Mouse (Mus musculus): ENCODE measurements at regions not wholly inside any gene's neighbourhood (a gene's known extent, or its start where the extent isn't known, plus 50 kb on each side); places are given as distances from the start of the nearest gene placed in this dataset.

DNA sequence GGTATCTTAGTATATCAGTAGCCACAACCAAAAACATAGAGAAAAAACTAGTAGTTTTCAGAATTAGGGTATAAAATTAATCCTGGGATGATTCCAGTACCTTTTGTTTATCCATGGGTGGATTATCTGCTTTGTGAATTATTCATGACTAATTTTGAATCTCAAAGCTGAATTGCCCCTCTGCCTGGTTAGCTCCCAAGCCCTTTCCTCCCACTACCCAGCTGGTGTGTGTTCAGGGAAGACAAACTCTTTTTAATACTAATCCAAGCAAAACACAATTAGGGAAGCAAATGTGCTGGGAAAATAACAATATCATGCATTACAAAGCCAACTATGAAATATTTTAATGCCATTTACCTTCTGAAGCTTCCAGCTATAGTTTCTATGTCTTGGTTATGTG, 347.4 kb downstream of the Gm43517 start:
- no peak overlapping the region for H3K27ac ChIP-seq (ENCODE audit: low read depth, low read length)
- no peaks in the 10 kb centered on the region for H3K4me1 ChIP-seq (replicated peaks; ENCODE audit: control insufficient read depth, insufficient read depth, low read length)
- H3K4me2 ChIP-seq (ENCODE audit: low read depth, low read length, severe bottlenecking), result no peak overlapping the region
- no peaks in the 10 kb centered on the region for H3K9me3 ChIP-seq (ENCODE audit: control insufficient read depth, low read length)
- ATAC-seq (replicated peaks; ENCODE audit: low FRiP score) (no peak), DNase-seq (ENCODE audit: low spot score) (no peak)
- no peaks in the 10 kb centered on the region for H3K27me3 ChIP-seq (ENCODE audit: control insufficient read depth, insufficient read depth, low read length)
- H3K36me3 ChIP-seq (ENCODE audit: control insufficient read depth, insufficient read depth, low read length), result no peaks in the 10 kb centered on the region
- no peak overlapping the region for H3K9ac ChIP-seq (ENCODE audit: low read length)
- H3K4me3 ChIP-seq (ENCODE audit: low read depth, low read length), result no peak overlapping the region

DNA sequence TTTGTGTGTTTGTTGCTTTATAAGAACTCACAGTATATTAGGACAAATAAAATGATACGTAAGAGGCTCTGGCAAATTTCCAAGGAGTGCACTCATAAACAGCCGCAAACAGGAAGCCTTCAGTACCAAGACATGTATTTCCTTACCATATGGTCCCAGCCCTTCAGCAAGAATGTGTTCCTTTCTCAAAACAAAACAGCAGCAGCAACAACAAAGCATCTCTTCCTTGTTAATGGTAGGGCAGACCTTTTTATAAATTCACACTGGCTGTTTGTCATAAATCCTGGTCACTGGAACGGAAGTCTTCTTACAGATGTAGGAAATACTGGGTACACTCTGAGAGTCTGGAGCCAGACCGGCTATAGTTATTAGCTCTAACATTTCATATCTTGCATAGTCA, 352.1 kb downstream of the Gm43517 start:
- Histone ChIP-seq H3K4me2 (ENCODE audit: low read depth, low read length, severe bottlenecking) (no peak overlapping the region), H3K27me3 (ENCODE audit: control insufficient read depth, insufficient read depth, low read length) (no peaks in the 10 kb centered on the region), H3K9me3 (ENCODE audit: control insufficient read depth, low read length) (no peaks in the 10 kb centered on the region), H3K27ac (ENCODE audit: low read depth, low read length) (no peak overlapping the region), H3K36me3 (ENCODE audit: control insufficient read depth, insufficient read depth, low read length) (no peaks in the 10 kb centered on the region), H3K9ac (ENCODE audit: low read length) (no peak overlapping the region), H3K4me1 (replicated peaks; ENCODE audit: control insufficient read depth, insufficient read depth, low read length) (no peaks in the 10 kb centered on the region), H3K4me3 (ENCODE audit: low read depth, low read length) (no peak overlapping the region)
- no peak for DNase-seq (ENCODE audit: low spot score)
- no peak for ATAC-seq (replicated peaks; ENCODE audit: low FRiP score)
- WGBS, result 88% methylated on average over 4 of the region's 4 CpGs

GRCm38 (mm10) chr12:49739960-49740740, 355.2 kb downstream of the Gm43517 start:
- H3K4me3 ChIP-seq (ENCODE audit: low read depth, low read length), result no peak overlapping the region
- H3K27ac ChIP-seq (ENCODE audit: low read depth, low read length), result no peak overlapping the region
- DNase-seq (ENCODE audit: low spot score), result no peak
- no peaks in the 10 kb centered on the region for H3K4me1 ChIP-seq (replicated peaks; ENCODE audit: control insufficient read depth, insufficient read depth, low read length)
- no peak overlapping the region for H3K4me2 ChIP-seq (ENCODE audit: low read depth, low read length, severe bottlenecking)
- no peaks in the 10 kb centered on the region for H3K9me3 ChIP-seq (ENCODE audit: control insufficient read depth, low read length)
- H3K36me3 ChIP-seq (ENCODE audit: control insufficient read depth, insufficient read depth, low read length), result no peaks in the 10 kb centered on the region
- H3K9ac ChIP-seq (ENCODE audit: low read length), result no peak overlapping the region
- WGBS, result 86% methylated on average over 12 of the region's 12 CpGs
- no peak for ATAC-seq (replicated peaks; ENCODE audit: low FRiP score)
- no peaks in the 10 kb centered on the region for H3K27me3 ChIP-seq (ENCODE audit: control insufficient read depth, insufficient read depth, low read length)

GRCm38 (mm10) chr12:49743402-49743801, 358.4 kb downstream of the Gm43517 start:
- no peak for DNase-seq (ENCODE audit: low spot score)
- Histone ChIP-seq H3K9me3 (ENCODE audit: control insufficient read depth, low read length) (no peaks in the 10 kb centered on the region), H3K9ac (ENCODE audit: low read length) (no peak overlapping the region), H3K36me3 (ENCODE audit: control insufficient read depth, insufficient read depth, low read length) (no peaks in the 10 kb centered on the region), H3K4me1 (replicated peaks; ENCODE audit: control insufficient read depth, insufficient read depth, low read length) (no peaks in the 10 kb centered on the region), H3K27me3 (ENCODE audit: control insufficient read depth, insufficient read depth, low read length) (no peaks in the 10 kb centered on the region), H3K27ac (ENCODE audit: low read depth, low read length) (no peak overlapping the region), H3K4me2 (ENCODE audit: low read depth, low read length, severe bottlenecking) (no peak overlapping the region), H3K4me3 (ENCODE audit: low read depth, low read length) (no peak overlapping the region)
- no peak for ATAC-seq (replicated peaks; ENCODE audit: low FRiP score)
- WGBS, result 96% methylated on average over 2 of the region's 2 CpGs

GRCm38 (mm10) chr12:49747081-49747480, 362.1 kb downstream of the Gm43517 start:
- H3K4me1 ChIP-seq (replicated peaks; ENCODE audit: control insufficient read depth, insufficient read depth, low read length), result no peaks in the 10 kb centered on the region
- no peak for DNase-seq (ENCODE audit: low spot score)
- no peaks in the 10 kb centered on the region for H3K9me3 ChIP-seq (ENCODE audit: control insufficient read depth, low read length)
- H3K27me3 ChIP-seq (ENCODE audit: control insufficient read depth, insufficient read depth, low read length), result no peaks in the 10 kb centered on the region
- no peak for ATAC-seq (replicated peaks; ENCODE audit: low FRiP score)
- no peak overlapping the region for H3K4me2 ChIP-seq (ENCODE audit: low read depth, low read length, severe bottlenecking)
- 76% methylated on average over 2 of the region's 2 CpGs for WGBS
- H3K4me3 ChIP-seq (ENCODE audit: low read depth, low read length), result no peak overlapping the region
- H3K27ac ChIP-seq (ENCODE audit: low read depth, low read length), result no peak overlapping the region
- H3K36me3 ChIP-seq (ENCODE audit: control insufficient read depth, insufficient read depth, low read length), result no peaks in the 10 kb centered on the region
- H3K9ac ChIP-seq (ENCODE audit: low read length), result no peak overlapping the region

- Histone ChIP-seq H3K9me3 (ENCODE audit: control insufficient read depth, low read length) (no peaks in the 10 kb centered on the region), H3K27me3 (ENCODE audit: control insufficient read depth, insufficient read depth, low read length) (no peaks in the 10 kb centered on the region), H3K4me1 (replicated peaks; ENCODE audit: control insufficient read depth, insufficient read depth, low read length) (no peaks in the 10 kb centered on the region), H3K9ac (ENCODE audit: low read length) (no peak overlapping the region), H3K27ac (ENCODE audit: low read depth, low read length) (no peak overlapping the region), H3K36me3 (ENCODE audit: control insufficient read depth, insufficient read depth, low read length) (no peaks in the 10 kb centered on the region), H3K4me3 (ENCODE audit: low read depth, low read length) (no peak overlapping the region), H3K4me2 (ENCODE audit: low read depth, low read length, severe bottlenecking) (no peak overlapping the region)
- 87% methylated on average over 4 of the region's 4 CpGs for WGBS
- ATAC-seq (replicated peaks; ENCODE audit: low FRiP score), result no peak
- DNase-seq (ENCODE audit: low spot score), result no peak
These were observed 373.4 kb downstream of the Gm43517 start for GRCm38 (mm10) chr12:49758391-49758790.

GRCm38 (mm10) chr12:49764541-49764940, 379.6 kb downstream of the Gm43517 start:
- WGBS, result 81% methylated on average over 2 of the region's 2 CpGs
- Histone ChIP-seq H3K27ac (ENCODE audit: low read depth, low read length) (no peak overlapping the region), H3K9ac (ENCODE audit: low read length) (no peak overlapping the region), H3K4me1 (replicated peaks; ENCODE audit: control insufficient read depth, insufficient read depth, low read length) (no peaks in the 10 kb centered on the region), H3K9me3 (ENCODE audit: control insufficient read depth, low read length) (no peaks in the 10 kb centered on the region), H3K4me2 (ENCODE audit: low read depth, low read length, severe bottlenecking) (no peak overlapping the region), H3K4me3 (ENCODE audit: low read depth, low read length) (no peak overlapping the region), H3K27me3 (ENCODE audit: control insufficient read depth, insufficient read depth, low read length) (no peaks in the 10 kb centered on the region), H3K36me3 (ENCODE audit: control insufficient read depth, insufficient read depth, low read length) (no peaks in the 10 kb centered on the region)
- ATAC-seq (replicated peaks; ENCODE audit: low FRiP score), result no peak
- no peak for DNase-seq (ENCODE audit: low spot score)

GRCm38 (mm10) chr12:49808341-49808740, 423.4 kb downstream of the Gm43517 start:
- H3K4me2 ChIP-seq (ENCODE audit: low read depth, low read length, severe bottlenecking), result no peak overlapping the region
- H3K9ac ChIP-seq (ENCODE audit: low read length), result no peak overlapping the region
- ATAC-seq (replicated peaks; ENCODE audit: low FRiP score) (no peak), DNase-seq (ENCODE audit: low spot score) (no peak)
- H3K9me3 ChIP-seq (ENCODE audit: control insufficient read depth, low read length), result no peaks in the 10 kb centered on the region
- H3K27me3 ChIP-seq (ENCODE audit: control insufficient read depth, insufficient read depth, low read length), result no peaks in the 10 kb centered on the region
- no peak overlapping the region for H3K4me3 ChIP-seq (ENCODE audit: low read depth, low read length)
- no peaks in the 10 kb centered on the region for H3K36me3 ChIP-seq (ENCODE audit: control insufficient read depth, insufficient read depth, low read length)
- H3K4me1 ChIP-seq (replicated peaks; ENCODE audit: control insufficient read depth, insufficient read depth, low read length), result no peaks in the 10 kb centered on the region
- WGBS, result 100% methylated on average over 1 of the region's 1 CpGs
- no peak overlapping the region for H3K27ac ChIP-seq (ENCODE audit: low read depth, low read length)

DNA sequence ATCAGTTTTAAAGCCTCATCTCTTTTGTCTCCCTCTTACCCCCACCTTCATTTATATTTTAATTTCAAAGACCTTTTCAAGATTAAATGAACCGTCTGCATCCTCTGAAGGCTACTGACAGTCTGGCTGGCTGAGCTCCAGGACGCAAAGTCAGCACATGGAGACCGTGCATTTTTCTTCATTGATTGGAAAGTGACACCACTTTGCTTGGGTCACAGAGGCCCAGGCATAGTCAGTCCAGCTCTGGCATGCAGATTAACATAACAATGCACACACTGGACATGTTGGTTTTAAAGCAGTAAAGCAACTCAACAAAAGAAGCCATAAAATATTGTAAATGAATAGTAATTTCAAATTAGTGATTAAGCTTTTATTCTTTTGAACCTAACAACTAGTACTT, 429.7 kb downstream of the Gm43517 start:
- H3K27me3 ChIP-seq (ENCODE audit: control insufficient read depth, insufficient read depth, low read length), result no peaks in the 10 kb centered on the region
- H3K36me3 ChIP-seq (ENCODE audit: control insufficient read depth, insufficient read depth, low read length), result no peaks in the 10 kb centered on the region
- no peak overlapping the region for H3K4me3 ChIP-seq (ENCODE audit: low read depth, low read length)
- DNase-seq (ENCODE audit: low spot score) (no peak), ATAC-seq (replicated peaks; ENCODE audit: low FRiP score) (peak; percentile 67; the same call in 1 of the 2 replicates)
- no peak overlapping the region for H3K4me2 ChIP-seq (ENCODE audit: low read depth, low read length, severe bottlenecking)
- H3K9me3 ChIP-seq (ENCODE audit: control insufficient read depth, low read length), result no peaks in the 10 kb centered on the region
- peaks cover 2% of the 10 kb centered on the region; the same call in 1 of the 2 replicates for H3K4me1 ChIP-seq (replicated peaks; ENCODE audit: control insufficient read depth, insufficient read depth, low read length)
- 22% methylated on average over 3 of the region's 3 CpGs for WGBS
- H3K27ac ChIP-seq (ENCODE audit: low read depth, low read length), result no peak overlapping the region
- H3K9ac ChIP-seq (ENCODE audit: low read length), result no peak overlapping the region
